Mouse (Mus musculus) liver, embryonic 13.5 days (tissue): ENCODE measurements around the gene Slc43a1. TPM values are rescaled to one million over a fixed set of nuclear protein-coding genes. Genes with fewer than 3 reads are reported as not detected.
"Not testable (repeated sequence)": the region's sequence is repeated elsewhere in the genome, so short reads cannot be mapped to it uniquely, and the experiment has no call there.

Source experiments
- ATAC-seq: fragments of 200-750 bp; cut with Nextera tagmentation; 2 replicates; pipeline ENCODE4 v1.8.0; 2017; ENCODE audit warnings: low read depth, mild to moderate bottlenecking, moderate number of reproducible peaks, moderate library complexity
- DNase-seq: peaks from one replicate; pipeline ENCODE4 v3.0.0; 2022
- H3K27ac ChIP-seq: fragments of 300-500 bp; sonication (generic); 2 replicates; pipeline ENCODE4 v1.5.1; 2015; ENCODE audit warnings: moderate library complexity, mild to moderate bottlenecking, inconsistent platforms
- H3K27me3 ChIP-seq: fragments of 300-500 bp; sonication (generic); 2 replicates; pipeline ENCODE4 v1.6.1; 2015; ENCODE audit warnings: mild to moderate bottlenecking, inconsistent platforms
- H3K36me3 ChIP-seq: fragments of 300-500 bp; sonication (generic); 2 replicates; pipeline ENCODE4 v1.6.1; 2015; ENCODE audit warnings: mild to moderate bottlenecking, inconsistent platforms
- H3K4me1 ChIP-seq: fragments of 300-500 bp; sonication (generic); replicated peaks from 2 replicates; pipeline ENCODE4 v1.6.1; 2015; ENCODE audit warnings: inconsistent platforms
- H3K4me2 ChIP-seq: fragments of 300-500 bp; sonication (generic); 2 replicates; pipeline ENCODE4 v1.6.1; 2015; ENCODE audit warnings: inconsistent platforms, mild to moderate bottlenecking, moderate library complexity
- H3K4me3 ChIP-seq: fragments of 300-500 bp; sonication (generic); replicated peaks from 2 replicates; pipeline ENCODE4 v1.5.1; 2015; ENCODE audit warnings: mild to moderate bottlenecking, inconsistent platforms
- H3K9ac ChIP-seq: fragments of 300-500 bp; sonication (generic); 2 replicates; pipeline ENCODE4 v1.6.1; 2015; ENCODE audit warnings: mild to moderate bottlenecking, inconsistent platforms
- H3K9me3 ChIP-seq: fragments of 300-500 bp; sonication (generic); replicated peaks from 2 replicates; pipeline ENCODE4 v1.6.1; 2016; ENCODE audit warnings: inconsistent platforms
- WGBS: fragments of 180-500 bp; shearing (Covaris S2); methylation state at CpG from one replicate; pipeline ENCODE4 v1.1.7; 2015; ENCODE audit not compliant: insufficient replicate concordance; 5-methylcytosine and 5-hydroxymethylcytosine counted together
- polyA plus RNA-seq: library from polyadenylated mRNA; unstranded; fragments of >200 nt; fragmentation: Nextera tagmentation; extraction: Ambion mirVana; gene quantifications from 2 replicates; pipeline ENCODE4 v1.2.1, GENCODE M21; 2015

Gene Slc43a1
- 138 and 178 TPM in 2 replicates for polyA plus RNA-seq

DNA sequence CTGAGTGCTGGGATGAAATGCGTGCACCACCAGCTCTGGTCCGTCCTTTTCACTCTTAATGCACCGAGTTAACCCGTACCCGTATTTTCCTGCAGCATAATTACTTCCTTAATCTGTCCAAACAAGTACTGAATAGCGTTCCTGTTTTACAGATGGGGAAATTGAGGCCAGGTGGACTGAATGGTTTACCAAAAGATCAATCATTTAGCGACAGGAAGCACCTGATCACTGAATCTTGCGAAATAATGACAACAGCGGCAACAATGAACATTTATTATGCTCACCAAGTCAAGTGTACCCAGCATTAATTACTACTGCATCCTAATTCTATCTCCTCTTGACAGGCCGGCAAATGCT is at the start of gene Slc43a1:
Slc43a1 (plus strand) TSS at position 258 of the 357 bp plus-strand sequence.
- Histone ChIP-seq H3K27ac (peak within 1 kb of the TSS; percentile 99), H3K36me3 (peaks cover 17% of the 10 kb centered on the region), H3K4me1 (peaks cover 45% of the 10 kb centered on the region), H3K27me3 (peaks cover 6% of the 10 kb centered on the region), H3K9me3 (no peaks in the 10 kb centered on the region), H3K4me3 (peak within 1 kb of the TSS; percentile 85), H3K9ac (peak within 1 kb of the TSS; percentile 97), H3K4me2 (peak within 1 kb of the TSS; percentile 72)
- DNase-seq, result no peak
- no peak for ATAC-seq
- whole genome bisulfite sequencing, result 18% methylated on average over 10 of the region's 10 CpGs

GRCm38 (mm10) chr2:84790418-84790817 is 48.2 kb upstream of the Slc43a1 start:
- Histone ChIP-seq H3K9ac (no peak overlapping the region), H3K4me3 (no peak overlapping the region), H3K36me3 (no peaks in the 10 kb centered on the region), H3K4me1 (peaks cover 38% of the 10 kb centered on the region), H3K27me3 (peaks cover 33% of the 10 kb centered on the region), H3K9me3 (peaks cover 8% of the 10 kb centered on the region), H3K4me2 (no peak overlapping the region), H3K27ac (no peak overlapping the region)
- WGBS, result 55% methylated on average over 9 of the region's 9 CpGs
- ATAC-seq (no peak), DNase-seq (no peak)

DNA sequence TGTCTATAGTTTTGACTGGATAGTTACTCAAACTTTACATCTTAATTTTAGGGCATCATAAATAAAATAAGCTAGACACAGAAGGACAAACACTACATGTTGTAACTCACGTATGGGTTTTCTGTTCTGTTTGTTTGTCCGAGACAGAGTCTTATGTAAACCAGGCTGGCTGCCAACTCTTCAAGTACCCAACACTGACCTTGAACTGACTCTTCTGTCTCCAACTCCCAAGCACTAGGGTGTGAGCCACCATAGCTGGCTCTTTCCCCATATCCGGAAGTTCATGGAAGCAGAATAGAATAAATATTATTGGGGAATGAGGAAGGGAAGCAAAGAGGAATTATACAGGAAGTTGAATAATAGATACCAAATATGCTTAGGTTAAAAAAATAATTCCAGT is 46.1 kb upstream of the Slc43a1 start:
- ATAC-seq (no peak), DNase-seq (no peak)
- H3K4me2 ChIP-seq, result peak overlapping the region; percentile 36
- peaks cover 45% of the 10 kb centered on the region for H3K4me1 ChIP-seq
- WGBS, result 72% methylated on average over 3 of the region's 3 CpGs
- H3K9me3 ChIP-seq, result peaks cover 8% of the 10 kb centered on the region
- no peak overlapping the region for H3K27ac ChIP-seq
- no peak overlapping the region for H3K9ac ChIP-seq
- H3K27me3 ChIP-seq, result peaks cover 28% of the 10 kb centered on the region
- no peaks in the 10 kb centered on the region for H3K36me3 ChIP-seq
- no peak overlapping the region for H3K4me3 ChIP-seq

DNA sequence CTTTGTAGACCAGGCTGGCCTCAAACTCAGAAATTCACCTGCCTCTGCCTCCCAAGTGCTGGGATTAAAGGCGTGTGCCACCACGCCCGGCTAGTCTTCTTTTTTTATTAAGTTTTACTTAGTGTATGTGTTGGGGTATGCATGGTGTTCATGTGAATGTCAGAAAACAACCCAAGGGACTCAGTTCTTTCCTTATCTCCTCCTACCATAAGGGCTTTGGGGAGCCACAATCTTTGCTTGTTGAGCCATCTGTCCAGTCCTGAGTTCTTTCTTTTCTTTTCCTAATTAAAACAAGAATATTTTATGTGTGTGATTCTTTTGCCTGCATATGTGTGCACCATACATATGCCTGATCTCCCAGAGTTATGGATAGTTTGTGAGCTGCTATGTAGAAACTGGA is 45.5 kb upstream of the Slc43a1 start:
- Histone ChIP-seq H3K9ac (no peak overlapping the region), H3K4me2 (peak overlapping the region; percentile 26; the same call in 1 of the 2 replicates), H3K4me1 (peaks cover 50% of the 10 kb centered on the region), H3K27me3 (peaks cover 21% of the 10 kb centered on the region), H3K27ac (peak overlapping the region; percentile 56), H3K4me3 (no peak overlapping the region), H3K36me3 (no peaks in the 10 kb centered on the region), H3K9me3 (peaks cover 8% of the 10 kb centered on the region)
- 34% methylated on average over 3 of the region's 3 CpGs for WGBS
- ATAC-seq (peak; percentile 77), DNase-seq (peak; percentile 45)

DNA sequence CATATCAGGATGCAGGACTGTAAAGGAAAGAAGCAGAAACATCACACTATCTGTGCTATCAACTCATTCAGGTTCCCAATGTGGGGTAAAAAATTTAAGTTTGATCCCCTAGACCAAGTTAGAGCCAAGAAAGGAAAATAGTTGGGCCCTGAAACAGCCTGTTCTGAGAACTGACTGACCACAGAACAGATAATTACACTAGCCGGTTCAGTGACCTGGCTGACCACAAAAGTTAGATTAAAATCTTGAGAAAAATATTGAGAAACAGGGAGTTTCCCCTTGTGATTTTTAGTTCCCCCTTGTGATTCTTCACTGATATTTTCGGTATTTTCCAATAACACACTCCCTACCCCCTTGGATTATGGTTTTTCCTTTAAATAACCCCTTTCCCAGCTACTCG is 44.8 kb upstream of the Slc43a1 start:
- Histone ChIP-seq H3K27me3 (peaks cover 16% of the 10 kb centered on the region), H3K9ac (no peak overlapping the region), H3K9me3 (peaks cover 8% of the 10 kb centered on the region), H3K36me3 (no peaks in the 10 kb centered on the region), H3K4me2 (no peak overlapping the region), H3K4me1 (peaks cover 46% of the 10 kb centered on the region), H3K4me3 (no peak overlapping the region), H3K27ac (peak overlapping the region; percentile 56)
- DNase-seq (no peak), ATAC-seq (no peak)
- WGBS, result 46% methylated on average over 3 of the region's 3 CpGs

DNA sequence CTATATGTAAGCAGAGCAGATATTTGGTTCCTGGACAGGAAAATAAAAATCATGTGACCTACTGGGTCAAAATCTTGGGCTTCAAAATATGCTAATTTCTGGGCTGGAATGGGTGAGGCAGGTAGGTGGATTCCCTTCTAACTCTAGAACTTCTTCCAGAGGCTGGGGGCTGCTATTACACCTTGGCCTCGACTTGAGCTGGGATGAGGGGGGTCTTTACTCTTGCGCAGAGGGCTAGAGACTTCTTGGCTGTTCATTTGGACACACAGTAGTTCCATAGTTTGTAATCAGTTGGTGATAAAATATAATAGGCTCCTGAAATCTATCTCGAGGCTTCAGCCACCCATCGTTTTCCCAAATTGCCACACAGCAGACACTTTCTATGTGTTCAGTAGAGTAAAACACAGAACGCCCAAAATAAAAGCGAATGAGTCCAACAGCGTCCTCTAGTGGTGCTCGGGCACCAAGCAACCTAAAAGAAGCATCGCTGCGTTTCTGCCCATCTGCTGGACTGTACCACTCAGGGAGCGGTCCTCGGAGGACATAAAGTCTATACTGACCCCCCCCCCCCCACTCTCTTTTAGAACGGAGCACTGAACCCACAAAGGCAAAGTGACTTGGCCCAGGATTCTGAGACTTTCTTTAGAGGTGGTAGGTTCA is 40.7 kb upstream of the Slc43a1 start:
- WGBS, result 10% methylated on average over 13 of the region's 13 CpGs
- peak overlapping the region; percentile 98 for H3K27ac ChIP-seq
- peak; percentile 49 for ATAC-seq

DNA sequence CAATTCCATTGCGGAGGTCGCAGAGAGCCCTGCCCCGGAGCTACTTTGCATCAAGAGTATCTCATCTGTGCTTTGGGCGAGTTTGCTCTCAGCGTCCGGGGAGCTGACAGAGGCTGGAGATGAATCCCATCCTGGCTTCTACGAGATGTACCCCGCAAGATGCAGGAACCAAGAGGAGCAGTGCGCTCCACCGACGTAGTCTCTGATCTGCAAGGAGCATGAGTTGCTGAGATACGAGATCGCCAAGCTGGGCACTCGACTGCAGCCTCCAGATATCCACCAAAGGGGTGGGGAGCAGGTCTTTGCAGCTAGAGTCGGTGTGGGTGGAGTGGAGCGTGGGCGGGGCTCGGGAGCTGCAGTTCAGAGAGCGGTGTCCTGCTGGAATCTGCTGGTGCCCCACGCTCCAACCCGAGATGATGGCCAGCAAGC is 40.1 kb upstream of the Slc43a1 start, which contains the start of gene Ube2l6:
Ube2l6 (plus strand) TSS at position 336 of the 429 bp plus-strand sequence.
- Histone ChIP-seq H3K4me3 (peak within 1 kb of the TSS; percentile 83), H3K9me3 (peaks cover 8% of the 10 kb centered on the region), H3K27ac (peak within 1 kb of the TSS; percentile 98), H3K36me3 (peaks cover 19% of the 10 kb centered on the region), H3K9ac (peak within 1 kb of the TSS; percentile 93), H3K4me2 (peak within 1 kb of the TSS; percentile 80), H3K27me3 (no peaks in the 10 kb centered on the region), H3K4me1 (peaks cover 68% of the 10 kb centered on the region)
- peak; percentile 94 for DNase-seq
- WGBS, result under 1% methylated on average over 21 of the region's 21 CpGs
- ATAC-seq, result peak; percentile 93

More for the DNA sequence above, 40.7 kb upstream of the Slc43a1 start:
- Histone ChIP-seq H3K9me3 (peaks cover 8% of the 10 kb centered on the region), H3K27me3 (no peaks in the 10 kb centered on the region), H3K4me1 (peaks cover 69% of the 10 kb centered on the region), H3K4me3 (peak overlapping the region; percentile 83), H3K4me2 (peak overlapping the region; percentile 80), H3K9ac (peak overlapping the region; percentile 93), H3K36me3 (peaks cover 14% of the 10 kb centered on the region)
- DNase-seq, result peak; percentile 77

- ATAC-seq (peak; percentile 57), DNase-seq (peak; percentile 72)
- Histone ChIP-seq H3K4me1 (peaks cover 67% of the 10 kb centered on the region), H3K4me2 (peak overlapping the region; percentile 80), H3K9ac (peak overlapping the region; percentile 93), H3K9me3 (peaks cover 8% of the 10 kb centered on the region), H3K4me3 (peak overlapping the region; percentile 83), H3K36me3 (peaks cover 25% of the 10 kb centered on the region), H3K27me3 (no peaks in the 10 kb centered on the region), H3K27ac (peak overlapping the region; percentile 98)
- under 1% methylated on average over 16 of the region's 16 CpGs for WGBS
Measured at GRCm38 (mm10) chr2:84799041-84799561, 39.5 kb upstream of the Slc43a1 start.

- H3K4me1 ChIP-seq, result peaks cover 65% of the 10 kb centered on the region
- H3K27me3 ChIP-seq, result no peaks in the 10 kb centered on the region
- peak overlapping the region; percentile 93 for H3K9ac ChIP-seq
- peak overlapping the region; percentile 80 for H3K4me2 ChIP-seq
- DNase-seq, result peak; percentile 29
- peaks cover under 1% of the 10 kb centered on the region for H3K9me3 ChIP-seq
- 39% methylated on average over 4 of the region's 4 CpGs for WGBS
- H3K4me3 ChIP-seq, result peak overlapping the region; percentile 83
- peak overlapping the region; percentile 98 for H3K27ac ChIP-seq
- peak; percentile 14 for ATAC-seq
- peaks cover 37% of the 10 kb centered on the region for H3K36me3 ChIP-seq
Measured at GRCm38 (mm10) chr2:84800304-84800703, 38.3 kb upstream of the Slc43a1 start.

GRCm38 (mm10) chr2:84801223-84801622 is 37.4 kb upstream of the Slc43a1 start:
- Histone ChIP-seq H3K27ac (peak overlapping the region; percentile 65; the same call in 1 of the 2 replicates), H3K4me3 (peak overlapping the region; percentile 83), H3K4me1 (peaks cover 70% of the 10 kb centered on the region), H3K36me3 (peaks cover 47% of the 10 kb centered on the region), H3K4me2 (peak overlapping the region; percentile 80), H3K9ac (peak overlapping the region; percentile 53)
- not testable (repeated sequence) for DNase-seq, H3K9me3 ChIP-seq, ATAC-seq, H3K27me3 ChIP-seq
- WGBS, result 69% methylated on average over 5 of the region's 5 CpGs

- H3K27me3 ChIP-seq, result no peaks in the 10 kb centered on the region
- DNase-seq (no peak), ATAC-seq (no peak)
- H3K36me3 ChIP-seq, result peaks cover 73% of the 10 kb centered on the region
- no peak overlapping the region for H3K4me2 ChIP-seq
- WGBS, result 85% methylated on average over 7 of the region's 7 CpGs
- H3K4me3 ChIP-seq, result no peak overlapping the region
- no peak overlapping the region for H3K9ac ChIP-seq
- H3K9me3 ChIP-seq, result no peaks in the 10 kb centered on the region
- H3K4me1 ChIP-seq, result peaks cover 82% of the 10 kb centered on the region
- H3K27ac ChIP-seq, result no peak overlapping the region
Measured at GRCm38 (mm10) chr2:84803963-84804362, 34.7 kb upstream of the Slc43a1 start.
